ENCODE assay signal across 8 mouse cellular contexts in the genomic region with DNA sequence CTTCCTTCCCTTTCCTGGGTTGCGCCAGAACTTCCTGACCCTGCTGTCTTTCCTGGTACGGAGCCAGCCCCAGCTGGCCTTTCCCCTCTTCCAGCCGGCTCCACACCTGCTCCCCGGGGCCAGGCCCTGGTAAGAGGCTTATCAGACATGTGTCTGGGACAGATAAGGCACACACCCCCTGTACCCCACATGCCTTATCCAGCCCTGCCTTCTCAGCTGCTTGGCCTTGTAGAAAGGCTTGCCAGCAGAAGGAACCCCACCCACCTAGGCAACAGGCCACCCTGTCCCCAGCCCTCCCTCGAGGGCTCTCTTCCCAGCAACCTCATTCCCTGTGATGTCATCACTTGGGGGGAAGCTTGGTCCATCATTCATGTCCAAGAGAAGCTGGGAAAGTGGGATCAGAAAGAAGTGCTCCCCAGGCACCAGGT. TPM values are rescaled to one million over a fixed set of nuclear protein-coding genes. Genes with fewer than 3 reads are reported as not detected.
DNase-seq lines count a peak whose midpoint lies in the region; ATAC-seq and TF ChIP-seq lines count a peak whose summit lies in the region.

No protein-coding gene starts in this region.

- TF ChIP-seq CTCF in gastrocnemius, adult 2 months (IDR thresholded peaks at IDR 0.05) = no peak

- no peak overlapping the region; the same call in 1 of the 2 replicates for H3K4me2 ChIP-seq in hindbrain, embryonic 12.5 days (replicated peaks)
- peak overlapping the region; percentile 12 for H3K4me2 ChIP-seq in midbrain, embryonic 15.5 days

- ATAC-seq in hindbrain, embryonic 12.5 days (ENCODE audit: low FRiP score) = peak; percentile 54
- peak; percentile 38; the same call in 1 of the 2 replicates for ATAC-seq in midbrain, embryonic 15.5 days (replicated peaks)

- no peaks in the 10 kb centered on the region for H3K36me3 ChIP-seq in hindbrain, embryonic 12.5 days
- H3K36me3 ChIP-seq in midbrain, embryonic 15.5 days (replicated peaks) = no peaks in the 10 kb centered on the region

- peak; percentile 81 to 84 for DNase-seq in cerebellum, postnatal 10 days
- no peak for DNase-seq in cerebellum, adult 8-10 months
- DNase-seq in gastrocnemius, adult 2 months = peak; percentile 83
- peak; percentile 95 for DNase-seq in liver
- no peak for DNase-seq in layer of hippocampus, postnatal 14 days (ENCODE audit: low spot score in 2 of 2)
- DNase-seq in layer of hippocampus, adult 11-12 months (ENCODE audit: low spot score) = no peak

- H3K4me3 ChIP-seq in gastrocnemius, adult 2 months = peak overlapping the region; percentile 50
- H3K4me3 ChIP-seq in hindbrain, embryonic 12.5 days = no peak overlapping the region
- H3K4me3 ChIP-seq in midbrain, embryonic 15.5 days = no peak overlapping the region

- 22% methylated on average over 5 of the region's 5 CpGs for WGBS in hindbrain, embryonic 12.5 days
- 10% methylated on average over 5 of the region's 5 CpGs for WGBS in midbrain, embryonic 15.5 days

- H3K27ac ChIP-seq in gastrocnemius, adult 2 months = peak overlapping the region; percentile 80
- H3K27ac ChIP-seq in hindbrain, embryonic 12.5 days = no peak overlapping the region
- no peak overlapping the region for H3K27ac ChIP-seq in midbrain, embryonic 15.5 days

- H3K4me1 ChIP-seq in hindbrain, embryonic 12.5 days = peaks cover 17% of the 10 kb centered on the region
- H3K4me1 ChIP-seq in midbrain, embryonic 15.5 days = peaks cover 17% of the 10 kb centered on the region

- H3K9me3 ChIP-seq in hindbrain, embryonic 12.5 days (replicated peaks) = no peaks in the 10 kb centered on the region
- no peaks in the 10 kb centered on the region for H3K9me3 ChIP-seq in midbrain, embryonic 15.5 days

- H3K9ac ChIP-seq in hindbrain, embryonic 12.5 days = no peak overlapping the region
- H3K9ac ChIP-seq in midbrain, embryonic 15.5 days = no peak overlapping the region

- intact Hi-C loops in gastrocnemius, adult 2 months (cut with DNase I) = no loop called here

- peaks cover 13% of the 10 kb centered on the region; the same call in 1 of the 2 replicates for H3K27me3 ChIP-seq in hindbrain, embryonic 12.5 days
- 0 out of 2 replicates have a peak, but pooled peaks cover 5% of the 10 kb centered on the region for H3K27me3 ChIP-seq in midbrain, embryonic 15.5 days (replicated peaks)

RNA-seq across cellular contexts. Expression of gene Slc6a9, which starts 4.2 kb away (rescaled TPM):
- 1 to 10 TPM; 5.0 to 7.0 TPM for total RNA-seq in gastrocnemius, adult 2 months (2021)
- 14.1 and 19.7 TPM in 2 replicates for polyA plus RNA-seq in hindbrain, embryonic 12.5 days (2016; fragmentation: Nextera tagmentation; extraction: Ambion mirVana)
- 32.3 and 33.0 TPM in 2 replicates for polyA plus RNA-seq in midbrain, embryonic 15.5 days (2015; fragmentation: Nextera tagmentation; extraction: Ambion mirVana)
- total RNA-seq in layer of hippocampus, postnatal 14 days (2021) = 10 to 100 TPM; 30.3 to 40.9 TPM

RNA-seq across cellular contexts. Expression of gene Ccdc24, which starts 42.2 kb away (rescaled TPM):
- under 1 TPM in 1 of 2 experiments, not detected in 1; 0.08 TPM for total RNA-seq in gastrocnemius, adult 2 months (2021)
- polyA plus RNA-seq in hindbrain, embryonic 12.5 days (2016; fragmentation: Nextera tagmentation; extraction: Ambion mirVana) = 2.9 TPM in 2 replicates
- 2.7 and 3.2 TPM in 2 replicates for polyA plus RNA-seq in midbrain, embryonic 15.5 days (2015; fragmentation: Nextera tagmentation; extraction: Ambion mirVana)
- total RNA-seq in layer of hippocampus, postnatal 14 days (2021) = 1 to 10 TPM in 1 of 2 experiments, under 1 TPM in 1; 0.85 to 1.5 TPM

RNA-seq across cellular contexts. Expression of gene B4galt2, which starts 53.1 kb away (rescaled TPM):
- total RNA-seq in gastrocnemius, adult 2 months (2021) = 1 to 10 TPM; 1.4 to 2.2 TPM
- 43.9 and 44.3 TPM in 2 replicates for polyA plus RNA-seq in hindbrain, embryonic 12.5 days (2016; fragmentation: Nextera tagmentation; extraction: Ambion mirVana)
- 65.4 and 67.7 TPM in 2 replicates for polyA plus RNA-seq in midbrain, embryonic 15.5 days (2015; fragmentation: Nextera tagmentation; extraction: Ambion mirVana)
- total RNA-seq in layer of hippocampus, postnatal 14 days (2021) = 10 to 100 TPM; 94.4 to 99.7 TPM

RNA-seq across cellular contexts. Expression of gene Atp6v0b, which starts 57.0 kb away (rescaled TPM):
- 10 to 100 TPM; 81.4 to 83.9 TPM for total RNA-seq in gastrocnemius, adult 2 months (2021)
- 267 and 289 TPM in 2 replicates for polyA plus RNA-seq in hindbrain, embryonic 12.5 days (2016; fragmentation: Nextera tagmentation; extraction: Ambion mirVana)
- polyA plus RNA-seq in midbrain, embryonic 15.5 days (2015; fragmentation: Nextera tagmentation; extraction: Ambion mirVana) = 617 and 618 TPM in 2 replicates
- 100 to 1,000 TPM; 433 TPM for total RNA-seq in layer of hippocampus, postnatal 14 days (2021)

Comparison
In these comparisons a context has a peak if more than half of its experiments do, and no peak if none do; other contexts are left out.
1. DNase-seq: peak in cerebellum, postnatal 10 days (2 of 2), gastrocnemius, adult 2 months (single experiment) and liver (single experiment); none in cerebellum, adult 8-10 months (single experiment), layer of hippocampus, postnatal 14 days (0 of 2) and layer of hippocampus, adult 11-12 months (single experiment).
2. RNA of gene B4galt2, which starts 53.1 kb away (total RNA-seq): 94.4 to 99.7 TPM in layer of hippocampus, postnatal 14 days; 1.4 to 2.2 TPM in gastrocnemius, adult 2 months; every median in the first group is over 10 times any median in the second.